Mouse (Mus musculus) MEL (cell line): ENCODE data around the gene Tmem104. TPM values are rescaled to one million over a fixed set of nuclear protein-coding genes. Genes with fewer than 3 reads are reported as not detected.

Experiments used
- DNase-seq: peaks from one replicate; pipeline ENCODE4 v3.0.0; 2011; ENCODE audit warnings: low read depth, low spot score
- H3K27ac ChIP-seq: 2 replicates; pipeline ENCODE4 v1.5.1; 2012; ENCODE audit warnings: low read depth, mild to moderate bottlenecking, control low read depth, low read length, moderate library complexity; ENCODE audit not compliant: control insufficient read depth
- H3K27me3 ChIP-seq, 2 experiments: fragments of 150-350 bp in 1 of 2; sonication (generic) in 1 of 2; 2 replicates each; pipeline ENCODE4 v1.6.1; 2012; ENCODE audit warnings: low read length in 2 of 2, mild to moderate bottlenecking in 2 of 2, improper control_type of control experiment in 1 of 2, moderate library complexity in 1 of 2; ENCODE audit not compliant: insufficient read depth in 2 of 2, control insufficient read depth in 1 of 2
- H3K36me3 ChIP-seq, 2 experiments: 2 replicates each; pipeline ENCODE4 v1.6.1; 2012 to 2014; ENCODE audit warnings: low read length in 2 of 2, improper control_type of control experiment in 1 of 2, inconsistent platforms in 1 of 2, mild to moderate bottlenecking in 1 of 2; ENCODE audit not compliant: insufficient read depth in 2 of 2, control insufficient read depth in 1 of 2
- H3K4me1 ChIP-seq, 2 experiments: fragments of 150-350 bp in 1 of 2; sonication (generic) in 1 of 2; 2 replicates each; pipeline ENCODE4 v1.6.1; 2012; ENCODE audit warnings: low read length in 2 of 2, improper control_type of control experiment in 1 of 2, mild to moderate bottlenecking in 1 of 2; ENCODE audit not compliant: insufficient read depth in 2 of 2, control insufficient read depth in 1 of 2
- H3K4me3 ChIP-seq, 2 experiments: fragments of 150-350 bp in 1 of 2; sonication (generic) in 1 of 2; 2 replicates each; pipeline ENCODE4 v1.5.1; 2012; ENCODE audit warnings: low read depth in 2 of 2, low read length in 2 of 2, mild to moderate bottlenecking in 2 of 2, moderate library complexity in 2 of 2, control low read depth in 1 of 2, improper control_type of control experiment in 1 of 2; ENCODE audit not compliant: control insufficient read depth in 1 of 2, insufficient read depth in 1 of 2
- H3K79me2 ChIP-seq: 2 replicates; pipeline ENCODE4 v1.6.1; 2012; ENCODE audit warnings: mild to moderate bottlenecking, low read length, moderate library complexity; ENCODE audit not compliant: control insufficient read depth, poor library complexity, insufficient read depth
- H3K9ac ChIP-seq: 2 replicates; pipeline ENCODE4 v1.6.1; 2012; ENCODE audit warnings: low read depth, mild to moderate bottlenecking, control low read depth, low read length, moderate library complexity; ENCODE audit not compliant: control insufficient read depth, poor library complexity, severe bottlenecking
- H3K9me3 ChIP-seq: fragments of 150-350 bp; sonication (generic); replicated peaks from 2 replicates; pipeline ENCODE4 v1.6.1; 2012; ENCODE audit warnings: mild to moderate bottlenecking, low read length, improper control_type of control experiment, moderate library complexity; ENCODE audit not compliant: insufficient read depth
- BHLHE40 ChIP-seq: IDR thresholded peaks from 2 replicates; pipeline ENCODE4 v1.6.1; 2012; ENCODE audit warnings: low read depth, mild to moderate bottlenecking, inconsistent platforms, low read length, improper control_type of control experiment, borderline replicate concordance
- CHD1 ChIP-seq: IDR thresholded peaks from 2 replicates; pipeline ENCODE4 v1.6.1; 2012; ENCODE audit warnings: low read depth, mild to moderate bottlenecking, inconsistent platforms, low read length, improper control_type of control experiment
- CTCF ChIP-seq, 3 experiments: IDR thresholded peaks in 2 of 3; conservative IDR thresholded peaks in 1 of 3; 2 replicates each; pipeline ENCODE4 v1.5.1; 2011 to 2012; ENCODE audit warnings: low read length in 3 of 3, low read depth in 2 of 3, mild to moderate bottlenecking in 2 of 3, improper control_type of control experiment in 1 of 3, inconsistent platforms in 1 of 3, mixed read lengths in 1 of 3, moderate library complexity in 1 of 3; ENCODE audit not compliant: control insufficient read depth in 1 of 3, insufficient read depth in 1 of 3, poor library complexity in 1 of 3, severe bottlenecking in 1 of 3
- ELF1 ChIP-seq: IDR thresholded peaks from 2 replicates; pipeline ENCODE4 v1.6.1; 2014; ENCODE audit warnings: low read depth, mild to moderate bottlenecking, inconsistent platforms, low read length, improper control_type of control experiment, moderate library complexity
- EP300 ChIP-seq, 2 experiments: IDR thresholded peaks; 2 replicates each; pipeline ENCODE4 v1.6.1; 2011; ENCODE audit warnings: improper control_type of control experiment in 2 of 2, low read length in 2 of 2, low read depth in 1 of 2, mild to moderate bottlenecking in 1 of 2
- ETS1 ChIP-seq: IDR thresholded peaks from 2 replicates; pipeline ENCODE4 v1.6.1; 2012; ENCODE audit warnings: low read depth, mild to moderate bottlenecking, inconsistent platforms, low read length, improper control_type of control experiment, moderate library complexity
- GATA1 ChIP-seq: IDR thresholded peaks from 2 replicates; pipeline ENCODE4 v1.6.1; 2011; ENCODE audit warnings: low read depth, low read length, improper control_type of control experiment
- HCFC1 ChIP-seq: IDR thresholded peaks from 2 replicates; pipeline ENCODE4 v1.6.1; 2012; ENCODE audit warnings: low read depth, mild to moderate bottlenecking, inconsistent platforms, low read length, improper control_type of control experiment, moderate library complexity
- JUND ChIP-seq: IDR thresholded peaks from 2 replicates; pipeline ENCODE4 v1.6.1; 2011; ENCODE audit warnings: low read depth, mild to moderate bottlenecking, improper control_type of control experiment, low read length
- KAT2A ChIP-seq: conservative IDR thresholded peaks from 2 replicates; pipeline ENCODE4 v1.6.1; 2012; ENCODE audit warnings: low read depth, low read length, improper control_type of control experiment, inconsistent platforms
- MAX ChIP-seq: IDR thresholded peaks from 2 replicates; pipeline ENCODE4 v1.6.1; 2011; ENCODE audit warnings: low read length, improper control_type of control experiment
- MAZ ChIP-seq: IDR thresholded peaks from 2 replicates; pipeline ENCODE4 v1.6.1; 2012; ENCODE audit warnings: low read depth, mild to moderate bottlenecking, inconsistent platforms, low read length, improper control_type of control experiment
- MXI1 ChIP-seq: IDR thresholded peaks from 2 replicates; pipeline ENCODE4 v1.6.1; 2011; ENCODE audit warnings: mild to moderate bottlenecking, low read depth, low read length, improper control_type of control experiment
- MYB ChIP-seq: IDR thresholded peaks from 2 replicates; pipeline ENCODE4 v1.6.1; 2011; ENCODE audit warnings: mild to moderate bottlenecking, low read depth, low read length, improper control_type of control experiment
- NRF1 ChIP-seq: IDR thresholded peaks from 2 replicates; pipeline ENCODE4 v1.6.1; 2014; ENCODE audit warnings: low read depth, mild to moderate bottlenecking, inconsistent platforms, low read length, improper control_type of control experiment, moderate library complexity; ENCODE audit not compliant: poor library complexity, insufficient read depth, severe bottlenecking
- POLR2A ChIP-seq, 2 experiments: IDR thresholded peaks; 2 replicates each; pipeline ENCODE4 v1.6.1; 2011 to 2012; ENCODE audit warnings: low read length in 2 of 2, mild to moderate bottlenecking in 2 of 2, control low read depth in 1 of 2, improper control_type of control experiment in 1 of 2, low read depth in 1 of 2, moderate library complexity in 1 of 2; ENCODE audit not compliant: control insufficient read depth in 1 of 2, insufficient read depth in 1 of 2, poor library complexity in 1 of 2
- POLR2AphosphoS2 ChIP-seq: IDR thresholded peaks from 2 replicates; pipeline ENCODE4 v1.6.1; 2011; ENCODE audit warnings: low read length, improper control_type of control experiment
- POLR2AphosphoS5 ChIP-seq: IDR thresholded peaks from 2 replicates; pipeline ENCODE4 v1.6.1; 2012; ENCODE audit warnings: low read depth, borderline replicate concordance, mild to moderate bottlenecking, inconsistent platforms, low read length, moderate library complexity, mixed read lengths
- RCOR1 ChIP-seq: IDR thresholded peaks from 2 replicates; pipeline ENCODE4 v1.6.1; 2012; ENCODE audit warnings: low read depth, mild to moderate bottlenecking, inconsistent platforms, low read length, improper control_type of control experiment
- SIN3A ChIP-seq: IDR thresholded peaks from 2 replicates; pipeline ENCODE4 v1.6.1; 2012; ENCODE audit warnings: low read length, improper control_type of control experiment, inconsistent platforms
- TAL1 ChIP-seq: IDR thresholded peaks from 2 replicates; pipeline ENCODE4 v1.6.1; 2012; ENCODE audit warnings: mild to moderate bottlenecking, inconsistent platforms, low read length, moderate library complexity, mixed read lengths
- TBP ChIP-seq: IDR thresholded peaks from 2 replicates; pipeline ENCODE4 v1.8.0; 2011; ENCODE audit warnings: low read depth, low read length, improper control_type of control experiment
- TCF12 ChIP-seq: IDR thresholded peaks from 2 replicates; pipeline ENCODE4 v1.6.1; 2014; ENCODE audit warnings: low read depth, mild to moderate bottlenecking, inconsistent platforms, low read length, improper control_type of control experiment, moderate library complexity
- USF1 ChIP-seq: IDR thresholded peaks from 2 replicates; pipeline ENCODE4 v1.6.1; 2014; ENCODE audit warnings: low read depth, mild to moderate bottlenecking, inconsistent platforms, low read length, improper control_type of control experiment, moderate library complexity
- ZNF384 ChIP-seq: IDR thresholded peaks from 2 replicates; pipeline ENCODE4 v1.6.1; 2012; ENCODE audit warnings: low read depth, mild to moderate bottlenecking, inconsistent platforms, low read length, improper control_type of control experiment
- polyA plus RNA-seq, 2 experiments: library from polyadenylated mRNA; stranded (reverse) in 1 of 2; unstranded in 1 of 2; fragments of >175 nt in 1 of 2; fragments of >200 nt in 1 of 2; gene quantifications; 2 replicates each; pipeline versions ENCODE4 v1.2.1 to v1.2.4; 2012; ENCODE audit warnings: low replicate concordance in 2 of 2, low read depth in 1 of 2; ENCODE audit not compliant: insufficient read length in 2 of 2, insufficient read depth in 1 of 2, missing spikeins in 1 of 2
- total RNA-seq: library from RNA; depleted of rRNA; stranded (reverse); fragments of 300-350 nt; gene quantifications from 2 replicates; pipeline ENCODE4 v1.2.3, GENCODE M21; 2012

Gene Tmem104
- total and polyA plus RNA-seq, 3 experiments = 21.9 to 24.8 TPM; not detected in 1

GRCm38 (mm10) chr11:115194693-115195092, 7.4 kb downstream of the Tmem104 start (continued):
- TF ChIP-seq ELF1 = no peak
- TF ChIP-seq CTCF (IDR thresholded peaks at IDR 0.05 in 2 of 3, conservative IDR thresholded peaks at IDR 0.05 in 1 of 3; ENCODE audit: control insufficient read depth in 1 of 3, insufficient read depth in 1 of 3, low read depth in 2 of 3, low read length in 3 of 3, poor library complexity in 1 of 3, severe bottlenecking in 1 of 3) = no peak
- no peak for TF ChIP-seq JUND
- no peak for TF ChIP-seq TBP
- TF ChIP-seq POLR2AphosphoS5 = no peak
- peak; percentile 59; the same call in 1 of the 2 replicates for TF ChIP-seq MAZ
- peak; percentile 78 for TF ChIP-seq SIN3A
- peak; percentile 85 for TF ChIP-seq ETS1
- no peak for TF ChIP-seq HCFC1
- no peak for TF ChIP-seq KAT2A

GRCm38 (mm10) chr11:115195933-115196332, 8.6 kb downstream of the Tmem104 start:
- H3K9me3 ChIP-seq = no peaks in the 10 kb centered on the region
- DNase-seq = peak; percentile 92
- H3K27ac ChIP-seq = peak overlapping the region; percentile 94
- peaks cover under 1 to 67% of the 10 kb centered on the region in 2 experiments for H3K36me3 ChIP-seq
- no peaks in the 10 kb centered on the region for H3K27me3 ChIP-seq
- peak overlapping the region; percentile 34 for H3K9ac ChIP-seq
- no peak overlapping the region for H3K4me3 ChIP-seq
- peaks cover 51 to 62% of the 10 kb centered on the region in 2 experiments for H3K4me1 ChIP-seq
- peaks cover 12% of the 10 kb centered on the region; the same call in 1 of the 2 replicates for H3K79me2 ChIP-seq
- TF ChIP-seq JUND = no peak
- peak; percentile 96 for TF ChIP-seq ETS1
- TF ChIP-seq BHLHE40 = no peak
- no peak for TF ChIP-seq MAX
- TF ChIP-seq CHD1 = no peak
- TF ChIP-seq ZNF384 = no peak
- no peak for TF ChIP-seq ELF1
- TF ChIP-seq TCF12 = peak; percentile 81; the same call in 1 of the 2 replicates
- peak; percentile 95 for TF ChIP-seq GATA1
- TF ChIP-seq MXI1 = peak; percentile 85
- no peak; the same call in 1 of the 2 replicates for TF ChIP-seq HCFC1
- TF ChIP-seq EP300 (IDR thresholded peaks at IDR 0.05; ENCODE audit: low read depth in 1 of 2, low read length in 2 of 2) = peak; percentile 69 to 84; a peak in 3 of 4 replicates
- no peak for TF ChIP-seq MYB
- peak; percentile 53 for TF ChIP-seq TAL1
- TF ChIP-seq CTCF (IDR thresholded peaks at IDR 0.05 in 2 of 3, conservative IDR thresholded peaks at IDR 0.05 in 1 of 3; ENCODE audit: control insufficient read depth in 1 of 3, insufficient read depth in 1 of 3, low read depth in 2 of 3, low read length in 3 of 3, poor library complexity in 1 of 3, severe bottlenecking in 1 of 3) = no peak
- peak in 1 of 2 experiments; percentile 64; a peak in 2 of 4 replicates for TF ChIP-seq POLR2A (IDR thresholded peaks at IDR 0.05; ENCODE audit: control insufficient read depth in 1 of 2, insufficient read depth in 1 of 2, low read depth in 1 of 2, low read length in 2 of 2, poor library complexity in 1 of 2)
- TF ChIP-seq RCOR1 = peak; percentile 74; the same call in 1 of the 2 replicates
- TF ChIP-seq USF1 = no peak
- TF ChIP-seq SIN3A = peak; percentile 96
- peak; percentile 58 for TF ChIP-seq TBP
- no peak for TF ChIP-seq POLR2AphosphoS2
- TF ChIP-seq NRF1 = no peak
